Mouse (Mus musculus) adrenal gland, postnatal 25 days (tissue): ENCODE results near the gene Ap1g2. TPM values are rescaled to one million over a fixed set of nuclear protein-coding genes. Genes with fewer than 3 reads are reported as not detected.
A peak's percentile ranks its signal among the peaks of the same experiment; 100 is the strongest.

Experiments used
- DNase-seq: peaks from one replicate; pipeline ENCODE4 v3.0.0; 2021; ENCODE audit warnings: mixed read lengths
- long read RNA-seq: library from polyadenylated mRNA; stranded (forward); transcript quantifications from one replicate; pipeline ENCODE4 v2.0.0, GENCODE M21; 2021
- total RNA-seq: library from RNA; stranded (reverse); gene quantifications from 2 replicates; pipeline ENCODE4 v1.2.3, GENCODE M21; 2021

Ap1g2 gene
- total RNA-seq = 27.4 and 32.8 TPM in 2 replicates
- long read RNA-seq, partial matches to known transcripts = 6 of 14 reads
- long read RNA-seq, other reads (novel, unspliced or antisense) = 3 of 14 reads

DNA sequence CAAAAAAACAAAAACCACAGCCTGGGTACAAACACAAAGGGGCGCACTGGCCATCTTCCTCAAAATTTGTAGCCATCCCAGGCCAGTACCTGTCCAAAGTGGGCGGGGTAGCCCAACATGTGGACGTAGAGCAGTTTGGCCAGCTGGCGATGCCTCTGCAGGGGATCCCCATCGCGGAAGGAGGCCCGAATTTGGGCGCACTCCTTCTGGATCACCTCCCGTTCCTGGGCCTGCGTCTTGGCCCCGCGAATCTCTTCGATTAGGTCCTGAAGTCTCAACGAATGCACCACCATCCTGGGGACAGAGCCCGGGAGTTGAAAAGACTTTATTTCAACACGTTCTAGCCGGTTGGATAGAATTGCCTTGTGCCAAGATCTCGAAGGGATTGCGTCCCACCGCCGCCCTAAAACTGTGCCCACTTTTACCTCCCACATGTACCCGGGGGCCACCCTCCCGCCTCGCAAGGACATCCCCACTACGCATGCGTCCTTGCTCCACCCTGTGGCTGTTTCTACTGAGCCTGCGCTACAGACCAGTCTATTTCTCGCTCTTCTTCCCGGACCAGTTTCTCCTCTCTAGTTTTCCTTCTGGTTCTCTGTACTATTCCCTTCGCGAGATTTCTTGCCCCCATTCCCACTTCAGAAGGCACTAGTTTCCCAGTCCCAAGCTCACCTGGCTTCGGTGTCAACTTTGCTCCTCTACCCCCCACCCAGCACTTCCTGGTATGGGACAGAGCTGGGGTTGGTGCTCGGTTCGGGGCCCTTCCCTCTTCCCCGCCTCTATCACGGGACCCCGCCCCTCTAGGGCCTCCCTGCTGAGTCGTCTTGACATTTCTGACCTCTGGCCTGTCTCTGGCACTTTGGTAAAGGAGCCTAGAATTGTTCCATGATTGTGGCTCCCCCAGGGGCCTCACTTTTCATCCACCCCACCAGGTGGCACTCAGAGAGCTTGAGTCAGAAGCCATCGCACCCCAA lies at the start of gene Ap1g2:
Gene Ap1g2 (minus strand): TSS at position 758 of the 974 bp plus-strand sequence.
- peak; percentile 88 for DNase-seq

GRCm38 (mm10) chr14:55152951-55153481 lies 46.6 kb upstream of the Ap1g2 start:
- DNase-seq = no peak

DNA sequence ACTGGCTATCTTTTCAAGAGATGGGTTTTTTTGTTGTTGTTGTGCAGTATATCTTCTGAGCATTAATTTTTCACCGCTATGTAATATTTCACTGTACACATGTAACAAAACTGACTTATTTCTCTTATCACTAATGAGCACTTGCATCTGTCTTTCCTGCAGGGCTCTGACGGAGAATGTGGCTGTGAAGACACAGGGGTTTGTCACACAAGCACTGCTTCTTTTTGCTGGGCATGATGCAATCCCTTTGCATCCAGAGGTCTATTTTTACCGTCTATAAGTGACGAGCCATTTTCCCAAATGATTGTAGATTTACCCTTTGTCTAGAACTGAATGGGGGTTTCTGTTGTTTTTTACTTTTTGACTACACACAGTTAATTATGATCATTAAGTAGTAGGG lies 45.8 kb upstream of the Ap1g2 start:
- no peak for DNase-seq

DNA sequence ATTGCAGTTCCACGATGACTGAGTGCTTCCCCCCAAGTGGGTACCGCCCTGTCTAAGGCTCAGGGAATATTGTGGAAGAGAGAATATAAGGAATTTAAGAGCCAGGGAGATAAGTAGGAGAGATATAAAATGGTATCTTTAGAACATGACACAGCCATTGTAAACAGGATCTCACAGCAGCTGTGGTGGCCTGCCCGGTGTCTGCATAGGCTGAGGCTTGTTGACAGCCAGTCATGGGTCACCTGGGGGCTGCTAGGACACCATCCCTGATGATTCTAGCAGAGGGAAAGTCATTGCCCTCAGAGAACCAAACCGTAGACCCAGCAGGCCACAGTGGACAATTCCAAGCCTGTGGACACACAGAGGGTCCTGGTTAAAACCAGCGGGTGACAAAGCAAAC lies 44.6 kb upstream of the Ap1g2 start:
- no peak for DNase-seq

DNA sequence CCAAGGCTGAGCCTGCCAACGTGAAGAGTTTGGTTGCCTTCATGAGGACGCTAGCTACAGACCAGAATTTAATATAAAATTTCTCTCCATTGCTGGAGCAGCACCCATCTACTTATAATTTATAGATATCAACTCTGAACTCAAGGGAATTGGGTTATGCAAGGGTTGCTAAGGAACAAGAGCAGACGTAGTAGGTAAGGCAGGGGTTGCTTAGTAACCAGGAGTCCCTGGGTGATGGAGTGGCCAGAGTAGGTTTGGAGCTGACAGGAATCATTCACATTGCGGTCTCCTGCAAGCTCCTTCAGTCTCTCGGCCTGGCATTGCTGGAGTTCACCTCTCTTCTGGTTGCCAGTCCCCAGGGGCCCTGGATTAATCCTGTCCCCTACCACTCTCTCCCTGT lies 42.6 kb upstream of the Ap1g2 start:
- DNase-seq = no peak

DNA sequence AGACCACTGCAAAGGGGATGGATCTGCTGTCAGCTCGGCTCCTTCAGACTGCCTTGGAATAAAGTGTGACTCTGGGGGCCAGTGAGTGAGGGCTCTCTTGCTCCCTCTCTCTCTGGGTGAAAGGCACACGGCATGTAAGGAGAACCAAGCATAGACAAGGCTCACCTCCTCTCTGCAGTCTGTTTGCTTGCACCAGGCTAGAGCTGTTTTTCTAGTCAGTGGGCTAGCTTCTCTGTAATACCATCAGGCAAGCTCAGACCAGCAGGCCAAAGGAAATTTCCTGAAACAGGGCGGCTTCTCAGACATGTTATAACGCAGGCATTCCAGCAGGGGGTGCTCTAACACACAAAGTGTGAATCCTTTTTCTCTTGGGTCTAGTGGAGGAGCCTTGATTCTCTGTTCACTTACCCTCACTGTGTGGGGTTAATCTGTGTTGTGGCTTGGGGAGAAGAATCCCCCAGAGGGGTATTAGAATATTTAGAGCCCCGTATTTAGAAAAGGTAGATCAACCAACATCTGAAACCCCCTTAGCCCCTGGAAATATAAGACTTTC lies 42.0 kb upstream of the Ap1g2 start:
- DNase-seq = peak; percentile 64

GRCm38 (mm10) chr14:55146829-55147401 lies 40.5 kb upstream of the Ap1g2 start:
- peak; percentile 20 for DNase-seq

DNA sequence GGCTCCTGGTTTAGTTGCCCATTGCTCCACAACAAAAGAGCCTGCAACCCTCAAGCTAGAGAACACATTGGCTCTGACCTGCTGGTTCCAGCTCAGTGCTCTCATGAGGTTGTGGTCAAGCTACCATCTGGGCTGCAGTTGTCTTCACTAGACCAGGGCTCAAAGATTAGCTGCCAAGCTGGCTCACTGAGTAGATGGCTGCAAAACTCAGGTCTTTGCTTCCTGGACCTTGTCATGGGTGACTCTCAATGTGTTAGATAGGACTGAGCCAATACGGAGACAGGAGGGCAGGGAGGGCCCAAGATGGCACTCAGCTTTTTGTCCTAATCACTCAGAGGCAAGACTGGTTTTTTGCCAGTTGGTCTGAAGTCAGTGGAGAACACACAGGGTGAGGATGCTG lies 39.9 kb upstream of the Ap1g2 start:
- DNase-seq = no peak

GRCm38 (mm10) chr14:55139313-55139712 lies 32.9 kb upstream of the Ap1g2 start:
- DNase-seq = no peak

DNA sequence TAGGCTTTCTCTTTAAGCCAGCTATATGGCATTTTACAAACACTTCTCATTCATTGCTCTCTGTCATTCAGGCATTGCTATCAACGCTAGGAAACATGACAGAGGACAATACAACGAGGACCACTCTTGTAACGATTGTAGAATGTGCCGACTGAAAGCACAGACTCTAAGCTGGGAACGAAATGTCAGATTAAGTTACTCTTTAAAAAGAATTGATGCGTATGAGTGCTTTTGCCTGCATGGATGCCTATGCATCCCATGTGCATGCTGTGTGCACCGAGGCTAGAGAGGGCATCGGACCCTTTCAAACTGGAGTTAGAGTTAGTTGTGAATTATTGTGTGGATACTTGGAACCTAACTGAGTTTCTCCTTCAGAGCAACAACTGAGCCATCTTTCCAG lies 29.3 kb upstream of the Ap1g2 start:
- DNase-seq = no peak

GRCm38 (mm10) chr14:55126521-55126920 lies 20.1 kb upstream of the Ap1g2 start:
- DNase-seq = no peak

DNA sequence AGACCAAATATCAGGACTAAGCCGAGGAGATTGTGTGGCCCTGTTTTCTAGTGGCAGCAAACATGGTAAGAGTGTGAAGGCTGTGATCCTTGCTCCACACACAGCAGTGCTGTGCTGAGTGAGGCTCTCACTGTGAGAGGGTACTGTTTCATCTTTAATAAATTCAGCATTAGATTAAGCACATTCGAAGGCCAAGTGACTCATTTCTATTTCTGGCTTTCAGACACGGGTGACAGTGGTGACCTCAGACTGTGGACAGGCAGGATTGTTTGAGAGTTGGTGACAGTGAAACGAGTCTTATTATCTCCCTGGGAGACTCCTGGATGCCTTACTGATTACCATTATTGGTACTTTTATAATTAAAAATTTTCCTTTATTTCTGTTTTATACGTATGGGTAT lies 19.3 kb upstream of the Ap1g2 start:
- no peak for DNase-seq

GRCm38 (mm10) chr14:55122359-55122758 lies 16.0 kb upstream of the Ap1g2 start:
- DNase-seq = no peak

DNA sequence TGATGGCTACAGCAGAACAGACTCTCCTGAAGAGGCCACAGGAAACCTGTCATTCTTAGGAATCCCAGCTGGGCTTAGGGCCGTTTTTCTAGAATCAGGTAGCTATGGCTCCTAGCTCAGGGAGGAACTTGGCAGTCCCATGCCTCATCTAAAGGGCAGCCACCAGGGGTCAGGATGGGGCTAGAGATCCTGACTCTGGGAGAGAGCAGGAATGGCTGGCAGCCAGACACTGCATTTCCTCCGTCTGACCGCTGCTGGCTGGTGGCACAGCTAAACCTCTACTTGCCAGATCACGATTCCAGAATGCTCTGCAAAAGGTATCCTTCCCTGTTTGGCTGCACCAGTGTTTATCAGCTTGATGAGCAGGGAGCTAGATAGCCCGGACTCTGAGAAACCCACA lies 15.6 kb upstream of the Ap1g2 start:
- peak; percentile 89 for DNase-seq

DNA sequence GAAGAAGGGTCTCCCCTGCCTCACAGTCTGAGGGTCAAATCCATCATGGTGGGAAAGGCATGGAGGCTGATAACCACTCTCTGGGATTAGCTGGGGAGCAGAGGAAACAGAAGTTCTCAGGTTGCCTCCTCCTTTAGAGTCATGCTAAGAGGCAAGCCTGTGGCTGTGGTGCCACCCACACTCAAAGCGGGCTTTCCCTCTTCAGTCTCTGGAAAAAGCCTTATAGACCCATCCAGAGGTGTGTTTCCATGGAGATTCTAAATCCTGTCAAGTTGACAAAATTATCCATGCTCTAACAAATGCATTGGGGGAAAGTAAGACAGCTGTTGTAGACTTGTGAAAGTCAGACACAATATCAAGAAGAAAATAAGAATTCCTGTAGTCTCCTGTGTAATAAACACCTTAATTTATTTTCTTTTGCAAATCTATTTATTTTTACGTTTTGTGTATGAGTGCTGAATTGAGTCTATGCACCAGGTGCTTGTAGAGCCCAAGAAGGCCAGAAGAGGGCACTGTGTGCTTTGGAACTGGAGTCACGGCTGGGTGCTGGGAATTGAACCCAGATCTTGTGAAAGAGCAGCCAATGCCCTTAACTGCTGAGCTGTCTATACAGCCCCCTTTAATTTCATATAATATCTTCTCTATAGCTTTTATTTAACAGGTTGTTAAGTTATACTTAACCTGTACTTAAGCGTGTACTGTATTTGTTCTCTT lies 13.2 kb upstream of the Ap1g2 start:
- DNase-seq = no peak

DNA sequence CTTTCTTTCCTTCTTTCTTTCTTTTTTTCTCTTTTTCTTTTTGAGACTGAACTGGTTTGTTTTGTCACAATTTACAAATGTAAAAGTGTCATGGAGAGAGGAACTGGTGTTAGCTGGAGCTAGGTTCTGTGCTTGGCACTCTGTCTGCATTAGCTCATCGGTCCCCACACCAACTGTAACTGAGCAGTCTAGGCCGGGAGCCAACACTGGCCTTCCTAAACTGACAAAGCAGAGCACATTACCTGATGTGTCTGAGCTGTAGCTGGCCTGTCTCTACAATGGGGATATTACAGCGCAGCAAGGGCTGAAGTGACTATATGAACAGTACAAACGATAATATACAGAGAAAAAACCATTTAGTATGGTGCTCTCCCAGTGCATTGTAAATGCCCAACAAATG lies 12.5 kb upstream of the Ap1g2 start:
- peak; percentile 66 for DNase-seq

DNA sequence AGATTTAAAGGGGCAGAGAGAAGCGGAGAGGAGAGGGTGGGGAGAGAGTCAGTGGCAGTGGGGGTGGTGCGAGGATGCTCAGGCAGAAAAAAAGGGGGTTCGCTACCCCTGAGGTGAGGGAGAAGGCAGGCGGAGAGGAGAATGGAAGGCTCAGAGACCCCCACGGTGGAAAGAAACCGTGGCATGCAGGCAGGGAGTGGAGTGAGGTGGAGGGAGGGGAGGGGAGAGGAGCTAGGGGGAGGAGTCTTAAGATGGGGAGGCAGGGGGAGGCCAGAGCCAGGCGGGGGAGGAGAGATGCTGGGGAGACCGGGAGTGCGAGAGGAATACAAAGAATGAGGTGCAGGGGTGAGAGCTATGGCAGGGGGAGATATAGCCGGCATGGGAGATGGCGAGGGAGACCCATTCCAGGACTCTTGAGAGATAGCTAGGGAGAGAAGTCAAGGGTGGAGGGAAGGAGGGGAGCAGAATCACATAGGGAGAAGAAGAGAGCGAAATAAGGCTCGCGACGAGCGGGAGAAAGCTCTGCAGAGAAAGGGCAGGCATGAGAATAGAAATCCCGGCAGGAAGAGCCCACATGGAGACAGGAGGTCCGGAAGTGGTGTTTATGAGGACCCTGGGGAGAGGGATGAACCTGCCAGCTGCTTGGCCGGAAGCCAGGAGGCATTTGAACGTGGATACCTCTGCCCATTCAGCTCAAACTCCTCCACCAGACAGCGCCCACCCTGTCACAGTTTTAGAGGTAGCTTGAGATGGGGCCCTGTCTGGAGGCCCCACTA lies 10.2 kb upstream of the Ap1g2 start, which contains the start of gene Jph4:
Gene Jph4 (minus strand): TSS at position 511 of the 776 bp plus-strand sequence.
- DNase-seq = no peak

DNA sequence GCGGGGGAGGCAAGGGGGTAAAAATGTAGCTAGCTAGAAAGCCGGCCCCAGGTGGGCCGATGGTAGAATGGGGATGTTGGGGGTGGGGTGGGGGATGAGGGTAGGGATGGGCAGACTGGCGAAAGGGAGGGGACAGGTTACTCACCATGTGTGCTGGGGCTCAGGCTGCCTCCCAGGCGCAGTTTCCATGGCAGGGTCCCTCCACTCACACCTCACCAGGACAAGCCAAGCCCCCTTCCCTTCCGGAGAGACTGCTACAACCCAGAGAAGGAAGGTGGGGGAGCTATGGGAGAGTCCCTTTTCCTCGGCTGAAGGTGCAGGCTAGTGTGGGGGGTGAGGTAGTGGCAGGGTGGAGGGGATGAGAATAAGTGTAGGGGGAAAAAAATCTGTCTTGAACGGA lies 9.5 kb upstream of the Ap1g2 start:
- DNase-seq = no peak

- DNase-seq = peak; percentile 66
These were observed 8.6 kb upstream of the Ap1g2 start for GRCm38 (mm10) chr14:55114759-55115701.

DNA sequence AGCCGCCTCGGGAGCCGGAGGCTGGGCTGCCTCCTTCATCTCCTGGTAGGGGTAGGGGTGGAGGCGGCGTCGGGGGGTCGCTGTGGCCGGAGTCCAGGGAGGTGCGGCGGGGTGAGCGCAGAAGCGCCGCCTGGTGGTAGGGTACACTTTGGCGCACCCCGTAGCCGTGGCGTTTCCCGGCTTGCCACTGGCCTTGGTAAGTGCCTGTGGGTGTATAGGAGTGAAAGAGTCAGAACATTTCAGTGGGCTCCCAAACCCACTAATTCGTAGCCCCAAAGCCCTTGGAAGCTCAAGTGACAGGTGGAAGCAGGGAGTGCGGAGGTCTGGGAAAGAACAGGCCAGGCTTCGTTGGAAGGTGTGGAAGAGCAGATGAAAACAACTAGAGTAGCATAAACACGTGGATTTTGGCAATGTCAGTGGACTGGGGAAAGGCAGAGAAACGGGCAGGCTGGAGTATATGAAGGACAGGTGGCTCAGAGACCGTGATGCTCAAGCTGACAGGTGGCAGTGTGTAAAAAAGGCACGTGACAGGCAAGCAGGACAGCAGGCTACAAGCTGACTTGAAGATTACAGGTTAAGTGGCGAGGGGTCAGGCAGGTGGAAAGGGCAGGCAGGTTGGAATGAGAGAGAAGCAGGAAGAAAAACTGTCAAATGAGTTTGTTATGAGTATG lies 7.7 kb upstream of the Ap1g2 start:
- DNase-seq = peak; percentile 47
